Mouse (Mus musculus): ENCODE measurements around the gene Pilrb1. TPM values are rescaled to one million over a fixed set of nuclear protein-coding genes. Genes with fewer than 3 reads are reported as not detected.
"Not testable (repeated sequence)": the region's sequence is repeated elsewhere in the genome, so short reads cannot be mapped to it uniquely, and the experiment has no call there.

Pilrb1 gene
- 0.13 TPM in 1 of 2 replicates, not detected in the other for polyA plus RNA-seq (2014; fragmentation: Nextera tagmentation; extraction: Ambion mirVana)

DNA sequence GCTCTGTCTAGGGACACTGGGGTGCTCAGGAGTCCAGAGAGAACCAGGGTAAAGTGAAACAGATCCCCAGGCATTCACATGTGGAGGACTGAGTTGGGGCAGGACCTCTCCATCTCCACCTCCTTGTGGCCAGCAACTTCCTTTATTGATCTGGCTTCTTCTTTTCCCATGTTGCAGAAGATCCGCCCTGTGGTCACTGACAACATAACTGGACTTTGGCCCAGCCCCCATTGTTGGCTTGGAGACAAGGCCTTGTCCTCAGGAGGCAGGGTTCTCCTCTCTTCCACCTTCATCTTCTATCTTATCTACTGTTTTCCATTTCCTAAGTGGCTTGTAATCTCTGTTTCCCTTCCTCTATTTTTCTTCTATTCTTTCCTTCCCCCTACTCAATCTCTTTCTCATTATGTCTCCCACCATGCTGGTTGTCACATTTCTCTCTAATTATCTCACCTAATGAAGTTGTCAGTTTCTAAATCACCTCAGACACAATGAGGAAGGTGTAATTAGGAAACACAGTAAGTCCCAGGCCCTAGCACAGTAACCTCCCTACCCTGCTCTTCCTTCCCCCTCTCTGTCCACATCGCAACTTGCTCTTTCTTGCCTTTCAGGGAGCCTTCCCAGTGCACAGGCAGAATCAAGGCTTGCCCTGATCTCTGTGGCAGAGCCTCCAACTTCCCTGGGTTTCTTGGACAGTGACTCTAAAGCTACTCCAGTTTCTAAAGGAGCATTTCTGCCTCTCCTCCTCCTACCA is at the start of gene Pilrb1:
TSS of gene Pilrb1 (minus strand) at position 147 of the 751 bp plus-strand sequence.
- not testable (repeated sequence) for H3K4me1 ChIP-seq (ENCODE audit: control insufficient read depth, insufficient read depth, low read length); H3K4me3 ChIP-seq (ENCODE audit: low read depth, low read length); H3K36me3 ChIP-seq (ENCODE audit: control insufficient read depth, insufficient read depth, low read length); H3K27ac ChIP-seq (replicated peaks; ENCODE audit: low read depth, low read length); DNase-seq (ENCODE audit: low spot score); H3K9me3 ChIP-seq (ENCODE audit: control insufficient read depth, low read length); H3K9ac ChIP-seq (ENCODE audit: low read length); ATAC-seq (ENCODE audit: insufficient number of reproducible peaks, low FRiP score, low TSS enrichment, low read depth); H3K27me3 ChIP-seq (ENCODE audit: control insufficient read depth, insufficient read depth, low read length); H3K4me2 ChIP-seq (ENCODE audit: low read depth, severe bottlenecking)
- 72% methylated on average over 2 of the region's 2 CpGs for WGBS

DNA sequence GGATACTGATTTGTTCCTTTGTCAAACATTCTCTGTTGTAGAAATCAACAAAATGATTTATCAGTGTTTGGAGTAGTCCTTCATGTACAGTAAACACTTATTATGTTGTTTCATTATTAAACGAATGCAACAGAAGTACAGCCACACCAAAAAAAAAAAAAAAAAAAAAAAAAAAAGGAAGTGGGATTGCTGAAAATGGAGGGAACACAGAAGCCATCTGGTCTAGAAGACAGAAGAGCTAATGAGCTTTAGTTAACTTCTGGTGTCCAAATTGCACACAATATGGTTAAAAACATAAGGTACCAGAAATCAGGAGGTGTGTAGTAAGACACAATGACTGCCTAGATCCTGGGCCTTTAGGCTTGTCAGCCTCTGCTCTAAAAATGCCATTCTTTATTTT is 39.9 kb upstream of the Pilrb1 start:
- Histone ChIP-seq H3K9ac (ENCODE audit: low read length) (no peak overlapping the region), H3K4me1 (ENCODE audit: control insufficient read depth, insufficient read depth, low read length) (no peaks in the 10 kb centered on the region)

GRCm38 (mm10) chr5:137892954-137893353 is 35.0 kb upstream of the Pilrb1 start:
- no peaks in the 10 kb centered on the region for H3K36me3 ChIP-seq (ENCODE audit: control insufficient read depth, insufficient read depth, low read length)
- H3K4me3 ChIP-seq (ENCODE audit: low read depth, low read length): no peak overlapping the region
- ATAC-seq (ENCODE audit: insufficient number of reproducible peaks, low FRiP score, low TSS enrichment, low read depth) (no peak), DNase-seq (ENCODE audit: low spot score) (no peak)
- no peaks in the 10 kb centered on the region for H3K9me3 ChIP-seq (ENCODE audit: control insufficient read depth, low read length)
- 60% methylated on average over 1 of the region's 1 CpGs for WGBS
- no peaks in the 10 kb centered on the region for H3K4me1 ChIP-seq (ENCODE audit: control insufficient read depth, insufficient read depth, low read length)
- H3K9ac ChIP-seq (ENCODE audit: low read length): no peak overlapping the region
- H3K27me3 ChIP-seq (ENCODE audit: control insufficient read depth, insufficient read depth, low read length): no peaks in the 10 kb centered on the region
- H3K27ac ChIP-seq (replicated peaks; ENCODE audit: low read depth, low read length): no peak overlapping the region
- H3K4me2 ChIP-seq (ENCODE audit: low read depth, severe bottlenecking): no peak overlapping the region

More for the DNA sequence above, 39.9 kb upstream of the Pilrb1 start:
- Histone ChIP-seq H3K9me3 (ENCODE audit: control insufficient read depth, low read length) (no peaks in the 10 kb centered on the region), H3K4me2 (ENCODE audit: low read depth, severe bottlenecking) (no peak overlapping the region), H3K27ac (replicated peaks; ENCODE audit: low read depth, low read length) (no peak overlapping the region), H3K27me3 (ENCODE audit: control insufficient read depth, insufficient read depth, low read length) (no peaks in the 10 kb centered on the region), H3K4me3 (ENCODE audit: low read depth, low read length) (no peak overlapping the region), H3K36me3 (ENCODE audit: control insufficient read depth, insufficient read depth, low read length) (no peaks in the 10 kb centered on the region)
- no peak for DNase-seq (ENCODE audit: low spot score)
- ATAC-seq (ENCODE audit: insufficient number of reproducible peaks, low FRiP score, low TSS enrichment, low read depth): no peak
- WGBS: 84% methylated on average over 1 of the region's 1 CpGs

GRCm38 (mm10) chr5:137887666-137888065 is 29.8 kb upstream of the Pilrb1 start:
- DNase-seq (ENCODE audit: low spot score): no peak
- Histone ChIP-seq H3K4me3 (ENCODE audit: low read depth, low read length) (no peak overlapping the region), H3K27ac (replicated peaks; ENCODE audit: low read depth, low read length) (no peak overlapping the region), H3K27me3 (ENCODE audit: control insufficient read depth, insufficient read depth, low read length) (no peaks in the 10 kb centered on the region), H3K9ac (ENCODE audit: low read length) (no peak overlapping the region), H3K4me1 (ENCODE audit: control insufficient read depth, insufficient read depth, low read length) (no peaks in the 10 kb centered on the region), H3K9me3 (ENCODE audit: control insufficient read depth, low read length) (no peaks in the 10 kb centered on the region), H3K36me3 (ENCODE audit: control insufficient read depth, insufficient read depth, low read length) (no peaks in the 10 kb centered on the region), H3K4me2 (ENCODE audit: low read depth, severe bottlenecking) (no peak overlapping the region)
- WGBS: 82% methylated on average over 1 of the region's 1 CpGs
- ATAC-seq (ENCODE audit: insufficient number of reproducible peaks, low FRiP score, low TSS enrichment, low read depth): no peak

DNA sequence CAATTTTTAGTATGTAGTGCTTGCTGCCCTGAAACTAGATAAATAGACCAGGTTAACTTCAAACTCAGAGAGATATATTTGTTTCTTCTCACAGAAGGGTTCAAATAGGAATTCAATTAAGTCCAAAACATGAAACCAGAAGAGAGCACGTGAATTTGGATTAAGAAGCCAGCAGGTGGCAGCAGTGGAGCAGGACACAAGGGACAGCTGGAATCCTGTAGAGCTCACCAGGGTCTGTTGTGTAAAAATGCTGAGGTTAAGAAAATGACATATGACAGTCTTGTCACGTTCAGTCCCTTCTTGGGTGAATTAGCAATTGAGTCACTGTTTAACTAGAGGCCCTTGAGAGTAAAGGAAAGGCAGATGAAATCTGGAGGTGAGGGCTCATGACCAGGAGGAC is 28.0 kb upstream of the Pilrb1 start:
- Histone ChIP-seq H3K4me2 (ENCODE audit: low read depth, severe bottlenecking) (no peak overlapping the region), H3K27me3 (ENCODE audit: control insufficient read depth, insufficient read depth, low read length) (no peaks in the 10 kb centered on the region), H3K9me3 (ENCODE audit: control insufficient read depth, low read length) (no peaks in the 10 kb centered on the region), H3K4me3 (ENCODE audit: low read depth, low read length) (no peak overlapping the region), H3K4me1 (ENCODE audit: control insufficient read depth, insufficient read depth, low read length) (no peaks in the 10 kb centered on the region), H3K9ac (ENCODE audit: low read length) (no peak overlapping the region), H3K27ac (replicated peaks; ENCODE audit: low read depth, low read length) (no peak overlapping the region), H3K36me3 (ENCODE audit: control insufficient read depth, insufficient read depth, low read length) (no peaks in the 10 kb centered on the region)
- 14% methylated on average over 2 of the region's 2 CpGs for WGBS
- peak; percentile 60 for DNase-seq (ENCODE audit: low spot score)
- no peak for ATAC-seq (ENCODE audit: insufficient number of reproducible peaks, low FRiP score, low TSS enrichment, low read depth)

DNA sequence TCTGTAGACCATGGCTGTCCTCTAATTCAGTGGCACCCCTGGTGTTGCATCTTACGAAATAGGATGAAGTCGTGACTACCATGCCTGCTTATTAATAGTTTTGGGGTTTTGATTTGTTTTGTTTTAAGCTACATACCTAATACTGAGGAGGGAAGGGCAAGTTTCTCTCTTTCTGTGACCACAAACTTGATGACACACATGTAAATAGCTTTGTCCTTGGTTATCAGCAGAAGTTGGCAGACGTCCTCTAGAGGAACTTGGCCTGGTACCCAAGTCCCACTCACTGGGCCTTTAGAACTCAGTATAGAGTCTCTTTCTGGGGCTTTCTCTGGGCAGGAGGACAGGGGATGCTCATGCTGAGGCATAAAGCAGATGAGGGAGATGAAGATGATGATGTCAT is 25.4 kb upstream of the Pilrb1 start:
- 89% methylated on average over 3 of the region's 3 CpGs for WGBS
- ATAC-seq (ENCODE audit: insufficient number of reproducible peaks, low FRiP score, low TSS enrichment, low read depth): no peak
- H3K4me1 ChIP-seq (ENCODE audit: control insufficient read depth, insufficient read depth, low read length): no peaks in the 10 kb centered on the region
- H3K4me2 ChIP-seq (ENCODE audit: low read depth, severe bottlenecking): no peak overlapping the region
- no peak overlapping the region for H3K27ac ChIP-seq (replicated peaks; ENCODE audit: low read depth, low read length)
- no peak overlapping the region for H3K4me3 ChIP-seq (ENCODE audit: low read depth, low read length)
- H3K9ac ChIP-seq (ENCODE audit: low read length): no peak overlapping the region
- H3K27me3 ChIP-seq (ENCODE audit: control insufficient read depth, insufficient read depth, low read length): no peaks in the 10 kb centered on the region
- H3K36me3 ChIP-seq (ENCODE audit: control insufficient read depth, insufficient read depth, low read length): no peaks in the 10 kb centered on the region
- no peaks in the 10 kb centered on the region for H3K9me3 ChIP-seq (ENCODE audit: control insufficient read depth, low read length)
- no peak for DNase-seq (ENCODE audit: low spot score)

DNA sequence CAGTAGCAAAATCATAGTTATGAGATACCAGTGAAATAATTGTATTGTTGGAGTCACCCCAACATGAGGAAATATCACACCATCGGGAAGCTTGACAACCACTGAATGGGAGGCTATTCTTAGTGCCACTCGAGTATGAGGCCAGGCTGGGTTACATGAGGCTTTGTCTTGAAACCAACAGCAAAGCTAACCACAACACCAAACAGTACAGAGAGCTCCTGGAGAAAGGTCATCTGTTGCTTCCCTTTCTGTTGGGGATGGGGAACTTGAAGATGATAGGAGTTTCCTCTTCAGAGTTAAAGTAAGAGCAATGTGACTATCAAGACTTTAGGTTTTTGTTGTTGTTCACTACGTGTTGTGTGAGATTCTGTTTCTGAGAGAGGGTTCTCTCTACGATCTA is 25.0 kb upstream of the Pilrb1 start:
- Histone ChIP-seq H3K9ac (ENCODE audit: low read length) (no peak overlapping the region), H3K4me1 (ENCODE audit: control insufficient read depth, insufficient read depth, low read length) (no peaks in the 10 kb centered on the region), H3K27me3 (ENCODE audit: control insufficient read depth, insufficient read depth, low read length) (no peaks in the 10 kb centered on the region), H3K36me3 (ENCODE audit: control insufficient read depth, insufficient read depth, low read length) (no peaks in the 10 kb centered on the region), H3K4me2 (ENCODE audit: low read depth, severe bottlenecking) (no peak overlapping the region), H3K27ac (replicated peaks; ENCODE audit: low read depth, low read length) (no peak overlapping the region), H3K4me3 (ENCODE audit: low read depth, low read length) (no peak overlapping the region), H3K9me3 (ENCODE audit: control insufficient read depth, low read length) (no peaks in the 10 kb centered on the region)
- ATAC-seq (ENCODE audit: insufficient number of reproducible peaks, low FRiP score, low TSS enrichment, low read depth) (no peak), DNase-seq (ENCODE audit: low spot score) (no peak)
- WGBS: 89% methylated on average over 4 of the region's 4 CpGs

GRCm38 (mm10) chr5:137877860-137878259 is 20.0 kb upstream of the Pilrb1 start:
- Histone ChIP-seq H3K27ac (replicated peaks; ENCODE audit: low read depth, low read length) (no peak overlapping the region), H3K9ac (ENCODE audit: low read length) (no peak overlapping the region), H3K4me2 (ENCODE audit: low read depth, severe bottlenecking) (no peak overlapping the region), H3K4me3 (ENCODE audit: low read depth, low read length) (no peak overlapping the region), H3K36me3 (ENCODE audit: control insufficient read depth, insufficient read depth, low read length) (no peaks in the 10 kb centered on the region), H3K4me1 (ENCODE audit: control insufficient read depth, insufficient read depth, low read length) (no peaks in the 10 kb centered on the region), H3K9me3 (ENCODE audit: control insufficient read depth, low read length) (no peaks in the 10 kb centered on the region), H3K27me3 (ENCODE audit: control insufficient read depth, insufficient read depth, low read length) (no peaks in the 10 kb centered on the region)
- ATAC-seq (ENCODE audit: insufficient number of reproducible peaks, low FRiP score, low TSS enrichment, low read depth): no peak
- 64% methylated on average over 2 of the region's 2 CpGs for WGBS
- no peak for DNase-seq (ENCODE audit: low spot score)

GRCm38 (mm10) chr5:137875054-137875453 is 17.1 kb upstream of the Pilrb1 start:
- no peak overlapping the region for H3K4me2 ChIP-seq (ENCODE audit: low read depth, severe bottlenecking)
- H3K36me3 ChIP-seq (ENCODE audit: control insufficient read depth, insufficient read depth, low read length): no peaks in the 10 kb centered on the region
- H3K27ac ChIP-seq (replicated peaks; ENCODE audit: low read depth, low read length): no peak overlapping the region
- no peak overlapping the region for H3K9ac ChIP-seq (ENCODE audit: low read length)
- ATAC-seq (ENCODE audit: insufficient number of reproducible peaks, low FRiP score, low TSS enrichment, low read depth) (no peak), DNase-seq (ENCODE audit: low spot score) (no peak)
- no peaks in the 10 kb centered on the region for H3K4me1 ChIP-seq (ENCODE audit: control insufficient read depth, insufficient read depth, low read length)
- H3K4me3 ChIP-seq (ENCODE audit: low read depth, low read length): no peak overlapping the region
- H3K27me3 ChIP-seq (ENCODE audit: control insufficient read depth, insufficient read depth, low read length): no peaks in the 10 kb centered on the region
- H3K9me3 ChIP-seq (ENCODE audit: control insufficient read depth, low read length): no peaks in the 10 kb centered on the region
- 81% methylated on average over 2 of the region's 2 CpGs for WGBS

Measured in limb, embryonic 11.5 days (tissue).